Mouse (Mus musculus) embryonic facial prominence, embryonic 15.5 days (tissue): Measurements from ENCODE around the gene Gpr68. TPM values are rescaled to one million over a fixed set of nuclear protein-coding genes. Genes with fewer than 3 reads are reported as not detected.

ENCODE experiments used
- ATAC-seq: fragments of 200-750 bp; cut with Nextera tagmentation; 2 replicates; pipeline ENCODE4 v1.8.0; 2017; ENCODE audit warnings: low read depth, moderate TSS enrichment; ENCODE audit not compliant: insufficient number of reproducible peaks, low FRiP score, low TSS enrichment
- H3K27ac ChIP-seq: fragments of 300-500 bp; sonication (generic); replicated peaks from 2 replicates; pipeline ENCODE4 v1.5.1; 2015; ENCODE audit warnings: mild to moderate bottlenecking, inconsistent platforms
- H3K27me3 ChIP-seq: fragments of 300-500 bp; sonication (generic); 2 replicates; pipeline ENCODE4 v1.6.1; 2015; ENCODE audit warnings: inconsistent platforms
- H3K36me3 ChIP-seq: fragments of 300-500 bp; sonication (generic); 2 replicates; pipeline ENCODE4 v1.6.1; 2015; ENCODE audit warnings: mild to moderate bottlenecking, inconsistent platforms
- H3K4me1 ChIP-seq: fragments of 300-500 bp; sonication (generic); 2 replicates; pipeline ENCODE4 v1.6.1; 2015; ENCODE audit warnings: inconsistent platforms
- H3K4me2 ChIP-seq: fragments of 300-500 bp; sonication (generic); replicated peaks from 2 replicates; pipeline ENCODE4 v1.6.1; 2015; ENCODE audit warnings: mild to moderate bottlenecking, inconsistent platforms
- H3K4me3 ChIP-seq: fragments of 300-500 bp; sonication (generic); replicated peaks from 2 replicates; pipeline ENCODE4 v1.5.1; 2015; ENCODE audit warnings: mild to moderate bottlenecking, inconsistent platforms
- H3K9ac ChIP-seq: fragments of 300-500 bp; sonication (generic); 2 replicates; pipeline ENCODE4 v1.6.1; 2015; ENCODE audit warnings: inconsistent platforms
- H3K9me3 ChIP-seq: fragments of 300-500 bp; sonication (generic); replicated peaks from 2 replicates; pipeline ENCODE4 v1.6.1; 2016; ENCODE audit warnings: inconsistent platforms
- WGBS: fragments of 180-500 bp; shearing (Covaris S2); methylation state at CpG from one replicate; pipeline ENCODE4 v1.1.7; 2015; 5-methylcytosine and 5-hydroxymethylcytosine counted together
- polyA plus RNA-seq: library from polyadenylated mRNA; unstranded; fragments of >200 nt; fragmentation: Nextera tagmentation; extraction: Ambion mirVana; gene quantifications from 2 replicates; pipeline ENCODE4 v1.2.1, GENCODE M21; 2015

Gpr68 gene
- polyA plus RNA-seq, 1 experiment from 2014 or later, result 0.65 TPM

- Histone ChIP-seq H3K27ac (no peak overlapping the region), H3K36me3 (no peaks in the 10 kb centered on the region), H3K9me3 (no peaks in the 10 kb centered on the region), H3K9ac (no peak overlapping the region), H3K4me2 (no peak overlapping the region), H3K4me3 (no peak overlapping the region), H3K27me3 (peaks cover 27% of the 10 kb centered on the region), H3K4me1 (peaks cover 14% of the 10 kb centered on the region)
- 64% methylated on average over 6 of the region's 6 CpGs for WGBS
- ATAC-seq, result no peak
These were observed 1.8 kb upstream of the Gpr68 start for GRCm38 (mm10) chr12:100909765-100910164.

- Histone ChIP-seq H3K4me2 (peak overlapping the region; percentile 79), H3K9me3 (no peaks in the 10 kb centered on the region), H3K36me3 (no peaks in the 10 kb centered on the region), H3K4me1 (peaks cover 14% of the 10 kb centered on the region), H3K27ac (no peak overlapping the region), H3K9ac (no peak overlapping the region), H3K27me3 (peaks cover 27% of the 10 kb centered on the region), H3K4me3 (peak overlapping the region; percentile 38)
- no peak for ATAC-seq
- 32% methylated on average over 9 of the region's 10 CpGs for WGBS
These were observed 468 bp upstream of the Gpr68 start for GRCm38 (mm10) chr12:100908298-100909034.

- H3K27ac ChIP-seq, result no peak overlapping the region
- H3K4me3 ChIP-seq, result no peak overlapping the region
- H3K27me3 ChIP-seq, result peaks cover 30% of the 10 kb centered on the region
- no peak for ATAC-seq
- H3K36me3 ChIP-seq, result no peaks in the 10 kb centered on the region
- H3K9ac ChIP-seq, result no peak overlapping the region
- peaks cover 7% of the 10 kb centered on the region for H3K4me1 ChIP-seq
- H3K9me3 ChIP-seq, result no peaks in the 10 kb centered on the region
- H3K4me2 ChIP-seq, result no peak overlapping the region
- WGBS, result 73% methylated on average over 5 of the region's 5 CpGs
These were observed 1.1 kb downstream of the Gpr68 start for GRCm38 (mm10) chr12:100906861-100907260.

- no peak for ATAC-seq
- H3K9me3 ChIP-seq, result no peaks in the 10 kb centered on the region
- no peaks in the 10 kb centered on the region for H3K36me3 ChIP-seq
- peaks cover 14% of the 10 kb centered on the region for H3K4me1 ChIP-seq
- no peak overlapping the region for H3K4me2 ChIP-seq
- WGBS, result 81% methylated on average over 9 of the region's 9 CpGs
- no peak overlapping the region for H3K9ac ChIP-seq
- H3K27ac ChIP-seq, result no peak overlapping the region
- H3K27me3 ChIP-seq, result peaks cover 45% of the 10 kb centered on the region
- H3K4me3 ChIP-seq, result no peak overlapping the region
These were observed 4.2 kb downstream of the Gpr68 start for GRCm38 (mm10) chr12:100903761-100904160.

GRCm38 (mm10) chr12:100901386-100901785 is 6.6 kb downstream of the Gpr68 start:
- H3K4me3 ChIP-seq, result no peak overlapping the region
- no peak for ATAC-seq
- H3K27me3 ChIP-seq, result peaks cover 48% of the 10 kb centered on the region
- H3K36me3 ChIP-seq, result no peaks in the 10 kb centered on the region
- no peak overlapping the region for H3K27ac ChIP-seq
- WGBS, result 71% methylated on average over 6 of the region's 6 CpGs
- H3K9ac ChIP-seq, result no peak overlapping the region
- no peak overlapping the region for H3K4me2 ChIP-seq
- peaks cover 18% of the 10 kb centered on the region for H3K4me1 ChIP-seq
- no peaks in the 10 kb centered on the region for H3K9me3 ChIP-seq

- 74% methylated on average over 6 of the region's 6 CpGs for WGBS
- no peak for ATAC-seq
- Histone ChIP-seq H3K9me3 (no peaks in the 10 kb centered on the region), H3K9ac (no peak overlapping the region), H3K27ac (no peak overlapping the region), H3K27me3 (peaks cover 47% of the 10 kb centered on the region), H3K36me3 (no peaks in the 10 kb centered on the region), H3K4me2 (no peak overlapping the region), H3K4me1 (peaks cover 18% of the 10 kb centered on the region), H3K4me3 (no peak overlapping the region)
These were observed 7.1 kb downstream of the Gpr68 start for GRCm38 (mm10) chr12:100900901-100901300.

- peak overlapping the region; percentile 56 for H3K4me2 ChIP-seq
- H3K4me3 ChIP-seq, result peak overlapping the region; percentile 31
- no peak overlapping the region for H3K27ac ChIP-seq
- H3K9me3 ChIP-seq, result no peaks in the 10 kb centered on the region
- peaks cover 51% of the 10 kb centered on the region for H3K27me3 ChIP-seq
- under 1% methylated on average over 30 of the region's 30 CpGs for WGBS
- no peaks in the 10 kb centered on the region for H3K36me3 ChIP-seq
- no peak for ATAC-seq
- peaks cover 18% of the 10 kb centered on the region for H3K4me1 ChIP-seq
- 0 out of 2 replicates have a peak overlapping the region, but pooled peaks have one; percentile 7 for H3K9ac ChIP-seq
These were observed 8.8 kb downstream of the Gpr68 start for GRCm38 (mm10) chr12:100899111-100899640.

- Histone ChIP-seq H3K27me3 (peaks cover 51% of the 10 kb centered on the region), H3K9me3 (no peaks in the 10 kb centered on the region), H3K36me3 (no peaks in the 10 kb centered on the region), H3K4me3 (peak overlapping the region; percentile 31), H3K4me1 (peaks cover 18% of the 10 kb centered on the region), H3K9ac (no peak overlapping the region), H3K4me2 (peak overlapping the region; percentile 56), H3K27ac (no peak overlapping the region)
- ATAC-seq, result no peak
- 19% methylated on average over 12 of the region's 12 CpGs for WGBS
These were observed 10.0 kb downstream of the Gpr68 start for GRCm38 (mm10) chr12:100897736-100898650.

- H3K36me3 ChIP-seq, result no peaks in the 10 kb centered on the region
- no peak overlapping the region for H3K9ac ChIP-seq
- ATAC-seq, result no peak
- peaks cover 48% of the 10 kb centered on the region for H3K27me3 ChIP-seq
- no peak overlapping the region for H3K4me3 ChIP-seq
- WGBS, result 38% methylated on average over 3 of the region's 3 CpGs
- H3K27ac ChIP-seq, result no peak overlapping the region
- H3K4me2 ChIP-seq, result no peak overlapping the region
- peaks cover 18% of the 10 kb centered on the region for H3K4me1 ChIP-seq
- no peaks in the 10 kb centered on the region for H3K9me3 ChIP-seq
These were observed 11.3 kb downstream of the Gpr68 start for GRCm38 (mm10) chr12:100896661-100897060.

GRCm38 (mm10) chr12:100895504-100895903 is 12.5 kb downstream of the Gpr68 start:
- H3K9ac ChIP-seq, result no peak overlapping the region
- peaks cover 44% of the 10 kb centered on the region for H3K27me3 ChIP-seq
- H3K36me3 ChIP-seq, result no peaks in the 10 kb centered on the region
- WGBS, result 2% methylated on average over 2 of the region's 2 CpGs
- ATAC-seq, result no peak
- H3K4me3 ChIP-seq, result no peak overlapping the region
- no peaks in the 10 kb centered on the region for H3K9me3 ChIP-seq
- no peak overlapping the region for H3K4me2 ChIP-seq
- peaks cover 18% of the 10 kb centered on the region for H3K4me1 ChIP-seq
- no peak overlapping the region for H3K27ac ChIP-seq

GRCm38 (mm10) chr12:100890548-100890947 is 17.4 kb downstream of the Gpr68 start:
- Histone ChIP-seq H3K4me3 (no peak overlapping the region), H3K4me2 (no peak overlapping the region), H3K27me3 (0 out of 2 replicates have a peak, but pooled peaks cover 5% of the 10 kb centered on the region), H3K4me1 (peaks cover 7% of the 10 kb centered on the region), H3K9me3 (no peaks in the 10 kb centered on the region), H3K9ac (no peak overlapping the region), H3K36me3 (no peaks in the 10 kb centered on the region), H3K27ac (no peak overlapping the region)
- 74% methylated on average over 3 of the region's 3 CpGs for WGBS
- no peak for ATAC-seq
